Mouse (Mus musculus) MEL (cell line): ENCODE measurements around the gene Fcrl6.

Source experiments
- CTCF ChIP-seq, 3 experiments: IDR thresholded peaks in 2 of 3; conservative IDR thresholded peaks in 1 of 3; 2 replicates each; pipeline ENCODE4 v1.5.1; 2011 to 2012; ENCODE audit warnings: low read length in 3 of 3, low read depth in 2 of 3, mild to moderate bottlenecking in 2 of 3, improper control_type of control experiment in 1 of 3, inconsistent platforms in 1 of 3, mixed read lengths in 1 of 3, moderate library complexity in 1 of 3; ENCODE audit not compliant: control insufficient read depth in 1 of 3, insufficient read depth in 1 of 3, poor library complexity in 1 of 3, severe bottlenecking in 1 of 3
- EP300 ChIP-seq, 2 experiments: IDR thresholded peaks; 2 replicates each; pipeline ENCODE4 v1.6.1; 2011; ENCODE audit warnings: improper control_type of control experiment in 2 of 2, low read length in 2 of 2, low read depth in 1 of 2, mild to moderate bottlenecking in 1 of 2
- GABPA ChIP-seq: IDR thresholded peaks from 2 replicates; pipeline ENCODE4 v1.6.1; 2012; ENCODE audit warnings: low read depth, mild to moderate bottlenecking, inconsistent platforms, low read length, improper control_type of control experiment, moderate library complexity
- GATA1 ChIP-seq: IDR thresholded peaks from 2 replicates; pipeline ENCODE4 v1.6.1; 2011; ENCODE audit warnings: low read depth, low read length, improper control_type of control experiment
- JUND ChIP-seq: IDR thresholded peaks from 2 replicates; pipeline ENCODE4 v1.6.1; 2011; ENCODE audit warnings: low read depth, mild to moderate bottlenecking, improper control_type of control experiment, low read length
- MAX ChIP-seq: IDR thresholded peaks from 2 replicates; pipeline ENCODE4 v1.6.1; 2011; ENCODE audit warnings: low read length, improper control_type of control experiment
- POLR2A ChIP-seq, 2 experiments: IDR thresholded peaks; 2 replicates each; pipeline ENCODE4 v1.6.1; 2011 to 2012; ENCODE audit warnings: low read length in 2 of 2, mild to moderate bottlenecking in 2 of 2, control low read depth in 1 of 2, improper control_type of control experiment in 1 of 2, low read depth in 1 of 2, moderate library complexity in 1 of 2; ENCODE audit not compliant: control insufficient read depth in 1 of 2, insufficient read depth in 1 of 2, poor library complexity in 1 of 2
- POLR2AphosphoS2 ChIP-seq: IDR thresholded peaks from 2 replicates; pipeline ENCODE4 v1.6.1; 2011; ENCODE audit warnings: low read length, improper control_type of control experiment
- SMC3 ChIP-seq: IDR thresholded peaks from 2 replicates; pipeline ENCODE4 v1.6.1; 2011; ENCODE audit warnings: low read depth, low read length, improper control_type of control experiment
- USF1 ChIP-seq: IDR thresholded peaks from 2 replicates; pipeline ENCODE4 v1.6.1; 2014; ENCODE audit warnings: low read depth, mild to moderate bottlenecking, inconsistent platforms, low read length, improper control_type of control experiment, moderate library complexity
- ZC3H11A ChIP-seq: IDR thresholded peaks from 2 replicates; pipeline ENCODE4 v1.6.1; 2012; ENCODE audit warnings: low read depth, mild to moderate bottlenecking, inconsistent platforms, low read length, improper control_type of control experiment
- ZMIZ1 ChIP-seq: IDR thresholded peaks from 2 replicates; pipeline ENCODE4 v1.6.1; 2012; ENCODE audit warnings: low read depth, mild to moderate bottlenecking, inconsistent platforms, low read length, improper control_type of control experiment, moderate library complexity

DNA sequence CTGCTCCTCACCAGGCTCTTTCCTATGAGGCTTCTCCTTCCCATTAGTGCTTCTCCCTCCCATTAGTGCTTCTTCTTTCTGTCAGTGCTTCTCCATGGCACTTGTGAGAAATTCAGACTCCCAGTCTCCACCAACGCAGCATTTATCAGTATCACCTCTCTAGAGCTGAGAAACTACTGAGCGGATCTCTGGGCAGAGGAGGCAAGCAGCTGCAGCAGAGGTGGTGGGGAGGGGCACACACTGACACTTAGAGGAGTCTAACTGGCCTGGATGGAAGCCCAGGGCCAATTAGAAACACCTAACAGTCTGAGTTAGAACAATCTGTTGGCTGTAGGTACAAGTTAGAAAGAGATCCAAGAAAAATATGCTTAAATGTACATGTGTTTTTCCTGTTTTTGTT lies 36.4 kb upstream of the Fcrl6 start:
- TF ChIP-seq CTCF (IDR thresholded peaks at IDR 0.05 in 2 of 3, conservative IDR thresholded peaks at IDR 0.05 in 1 of 3; ENCODE audit: control insufficient read depth in 1 of 3, insufficient read depth in 1 of 3, low read depth in 2 of 3, low read length in 3 of 3, poor library complexity in 1 of 3, severe bottlenecking in 1 of 3): no peak
- no peak for TF ChIP-seq SMC3
- TF ChIP-seq POLR2A (IDR thresholded peaks at IDR 0.05; ENCODE audit: control insufficient read depth in 1 of 2, insufficient read depth in 1 of 2, low read depth in 1 of 2, low read length in 2 of 2, poor library complexity in 1 of 2): no peak
- no peak for TF ChIP-seq MAX
- no peak for TF ChIP-seq ZC3H11A
- no peak for TF ChIP-seq GATA1
- no peak for TF ChIP-seq ZMIZ1
- no peak for TF ChIP-seq POLR2AphosphoS2
- no peak for TF ChIP-seq JUND
- TF ChIP-seq GABPA: no peak
- no peak for TF ChIP-seq USF1
- no peak for TF ChIP-seq EP300 (IDR thresholded peaks at IDR 0.05; ENCODE audit: low read depth in 1 of 2, low read length in 2 of 2)
